Mouse (Mus musculus): ENCODE measurements around the gene Sema4b. TPM values are rescaled to one million over a fixed set of nuclear protein-coding genes. Genes with fewer than 3 reads are reported as not detected.

Gene Sema4b
- total and polyA plus RNA-seq, 3 experiments = 1.5 to 9.4 (median 6.7) TPM

- Histone ChIP-seq H3K36me3 (replicated peaks in 1 of 2; ENCODE audit: control insufficient read depth in 1 of 2, insufficient read depth in 1 of 2, low read length in 1 of 2) (no peaks in the 10 kb centered on the region), H3K27ac (ENCODE audit: insufficient read depth, low read depth) (no peak overlapping the region), H3K4me1 (ENCODE audit: control insufficient read depth in 1 of 2, insufficient read depth in 2 of 2) (peaks cover 11 to 25% of the 10 kb centered on the region in 2 experiments), H3K4me3 (replicated peaks in 1 of 3; ENCODE audit: low read depth in 2 of 3, low read length in 2 of 3, poor library complexity in 1 of 3) (no peak overlapping the region), H3K9ac (ENCODE audit: insufficient read depth, low read depth) (no peak overlapping the region), H3K9me3 (replicated peaks; ENCODE audit: low read length) (peaks cover 5% of the 10 kb centered on the region), H3K4me2 (ENCODE audit: insufficient read depth, low read depth, poor library complexity, severe bottlenecking) (no peak overlapping the region), H3K27me3 (replicated peaks) (peaks cover 2% of the 10 kb centered on the region), H3K79me2 (replicated peaks; ENCODE audit: control insufficient read depth, extremely low read depth, insufficient read depth, poor library complexity, severe bottlenecking) (no peaks in the 10 kb centered on the region)
- DNase-seq (ENCODE audit: extremely low read depth) = peak; percentile 29
- in situ Hi-C loops (cut with MboI; ENCODE audit: low pct_ligation_motif_present, low pct_unique_long_range_greater_than_20kb, low sequenced_read_pairs) (no loop called here), dilution Hi-C loops (cut with MboI; ENCODE audit: extremely low pct_ligation_motif_present, extremely low pct_unique_long_range_greater_than_20kb, low sequenced_read_pairs) (no loop called here)
- TF ChIP-seq BHLHE40 (IDR thresholded peaks at IDR 0.05; ENCODE audit: low read depth, low read length) = 0 out of 2 replicates have a peak, but pooled peaks have one; percentile 7
- peak; percentile 58 for TF ChIP-seq ZC3H11A (IDR thresholded peaks at IDR 0.05; ENCODE audit: low read depth, low read length)
- TF ChIP-seq SMC3 (IDR thresholded peaks at IDR 0.05; ENCODE audit: low read depth, low read length) = peak; percentile 87
- no peak for TF ChIP-seq ZMIZ1 (IDR thresholded peaks at IDR 0.05; ENCODE audit: low read depth, low read length)
- TF ChIP-seq KAT2A (IDR thresholded peaks at IDR 0.05; ENCODE audit: insufficient replicate concordance, low read length) = no peak
- TF ChIP-seq POLR2AphosphoS2 (IDR thresholded peaks at IDR 0.05; ENCODE audit: low read depth, low read length) = no peak
- TF ChIP-seq MAX (IDR thresholded peaks at IDR 0.05; ENCODE audit: low read length) = no peak
- peak; percentile 72 for TF ChIP-seq RAD21 (IDR thresholded peaks at IDR 0.05; ENCODE audit: low read depth, low read length)
- TF ChIP-seq CTCF (conservative IDR thresholded peaks at IDR 0.05 in 1 of 2, IDR thresholded peaks at IDR 0.05 in 1 of 2; ENCODE audit: low read depth in 2 of 2, low read length in 2 of 2) = peak in 1 of 2 experiments; percentile 77; a peak in 2 of 4 replicates
Measured at GRCm38 (mm10) chr7:80156711-80157227, 29.9 kb upstream of the Sema4b start.

GRCm38 (mm10) chr7:80158496-80159268, 28.0 kb upstream of the Sema4b start:
- H3K9me3 ChIP-seq (replicated peaks; ENCODE audit: low read length) = no peaks in the 10 kb centered on the region
- DNase-seq (ENCODE audit: extremely low read depth) = no peak
- no peaks in the 10 kb centered on the region for H3K79me2 ChIP-seq (replicated peaks; ENCODE audit: control insufficient read depth, extremely low read depth, insufficient read depth, poor library complexity, severe bottlenecking)
- no peaks in the 10 kb centered on the region for H3K36me3 ChIP-seq (replicated peaks in 1 of 2; ENCODE audit: control insufficient read depth in 1 of 2, insufficient read depth in 1 of 2, low read length in 1 of 2)
- H3K27ac ChIP-seq (ENCODE audit: insufficient read depth, low read depth) = no peak overlapping the region
- no peak overlapping the region for H3K9ac ChIP-seq (ENCODE audit: insufficient read depth, low read depth)
- in situ Hi-C loops (cut with MboI; ENCODE audit: low pct_ligation_motif_present, low pct_unique_long_range_greater_than_20kb, low sequenced_read_pairs) = no loop called here
- dilution Hi-C loops (cut with MboI; ENCODE audit: extremely low pct_ligation_motif_present, extremely low pct_unique_long_range_greater_than_20kb, low sequenced_read_pairs) = no loop called here
- TF ChIP-seq IRF4 (IDR thresholded peaks at IDR 0.05; ENCODE audit: low read depth, low read length) (0 out of 2 replicates have a peak, but pooled peaks have one; percentile 28), ZNF384 (IDR thresholded peaks at IDR 0.05; ENCODE audit: low read depth, low read length) (peak; percentile 67), ETS1 (conservative IDR thresholded peaks at IDR 0.05; ENCODE audit: low read depth, low read length) (no peak), NRF1 (IDR thresholded peaks at IDR 0.05; ENCODE audit: low read depth, low read length) (no peak), POLR2AphosphoS2 (IDR thresholded peaks at IDR 0.05; ENCODE audit: low read depth, low read length) (no peak), JUN (IDR thresholded peaks at IDR 0.05; ENCODE audit: insufficient read depth, low read depth, low read length) (no peak), MAZ (IDR thresholded peaks at IDR 0.05; ENCODE audit: low read depth, low read length) (no peak), CHD2 (IDR thresholded peaks at IDR 0.05; ENCODE audit: low read length) (no peak), JUND (conservative IDR thresholded peaks at IDR 0.05; ENCODE audit: low read depth, low read length) (no peak), RAD21 (IDR thresholded peaks at IDR 0.05; ENCODE audit: low read depth, low read length) (no peak), MXI1 (IDR thresholded peaks at IDR 0.05; ENCODE audit: low read depth, low read length) (no peak), EP300 (IDR thresholded peaks at IDR 0.05; ENCODE audit: low read length) (no peak), TBP (conservative IDR thresholded peaks at IDR 0.05; ENCODE audit: low read depth, low read length) (no peak), MEF2A (IDR thresholded peaks at IDR 0.05; ENCODE audit: borderline replicate concordance, low read depth, low read length) (no peak), GABPA (IDR thresholded peaks at IDR 0.05; ENCODE audit: insufficient replicate concordance, low read depth, low read length) (no peak), MAFK (IDR thresholded peaks at IDR 0.05; ENCODE audit: insufficient replicate concordance, low read length) (no peak), ZC3H11A (IDR thresholded peaks at IDR 0.05; ENCODE audit: low read depth, low read length) (no peak), ZKSCAN1 (IDR thresholded peaks at IDR 0.05; ENCODE audit: borderline replicate concordance, low read depth, low read length) (no peak)
- H3K4me1 ChIP-seq (ENCODE audit: control insufficient read depth in 1 of 2, insufficient read depth in 2 of 2) = peaks cover 11 to 25% of the 10 kb centered on the region in 2 experiments
- H3K4me3 ChIP-seq (replicated peaks in 1 of 3; ENCODE audit: low read depth in 2 of 3, low read length in 2 of 3, poor library complexity in 1 of 3) = no peak overlapping the region
- peaks cover 4% of the 10 kb centered on the region for H3K27me3 ChIP-seq (replicated peaks)
- H3K4me2 ChIP-seq (ENCODE audit: insufficient read depth, low read depth, poor library complexity, severe bottlenecking) = no peak overlapping the region
